Mouse (Mus musculus): ENCODE measurements around the gene Eef1akmt4. TPM values are rescaled to one million over a fixed set of nuclear protein-coding genes. Genes with fewer than 3 reads are reported as not detected.

Gene Eef1akmt4
- polyA plus RNA-seq, 1 experiment from 2014 or later: 10.4 TPM

DNA sequence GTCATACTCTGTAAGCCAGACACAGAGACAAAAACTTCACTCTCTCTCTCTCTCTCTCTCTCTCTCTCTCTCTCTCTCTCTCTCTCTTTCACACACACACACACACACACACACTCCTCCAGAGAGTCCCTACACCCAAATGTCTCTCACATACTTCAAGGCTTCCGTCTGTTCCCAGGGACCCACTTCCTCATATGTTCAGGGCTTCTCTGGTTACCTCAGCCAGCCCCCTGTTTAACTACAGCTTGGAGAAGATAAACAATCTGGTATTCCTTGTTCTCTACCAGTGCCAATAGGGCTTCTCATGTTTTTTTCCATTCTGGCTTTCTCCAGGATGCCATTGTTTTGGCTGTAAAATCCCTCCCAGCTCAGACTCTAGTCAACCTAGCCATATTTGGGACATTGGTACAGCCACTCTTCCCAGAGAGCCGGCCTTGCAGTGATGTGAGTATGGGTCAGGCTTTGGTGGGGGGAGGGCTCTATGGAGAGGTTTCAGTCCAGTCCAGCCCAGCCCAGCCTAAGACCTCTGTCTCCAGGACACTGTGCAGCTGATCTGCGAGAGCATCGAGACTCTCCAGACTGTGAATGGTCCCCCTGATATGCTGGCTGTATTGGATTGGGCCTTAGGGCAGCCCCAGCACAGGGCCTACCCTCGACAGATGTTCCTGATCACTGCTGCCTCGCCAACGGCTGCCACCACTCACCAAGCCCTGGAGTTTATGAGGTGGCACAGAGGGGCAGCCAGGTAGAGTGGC lies 14.5 kb upstream of the Eef1akmt4 start:
- no peaks in the 10 kb centered on the region for H3K4me1 ChIP-seq (replicated peaks; ENCODE audit: control insufficient read depth, insufficient read depth, low read length)
- H3K4me3 ChIP-seq (replicated peaks; ENCODE audit: low read length): no peak overlapping the region
- ATAC-seq (ENCODE audit: low FRiP score): no peak
- no peak overlapping the region for H3K4me2 ChIP-seq (replicated peaks)
- H3K36me3 ChIP-seq (replicated peaks; ENCODE audit: control insufficient read depth, insufficient read depth): no peaks in the 10 kb centered on the region
- H3K27ac ChIP-seq: no peak overlapping the region
- H3K27me3 ChIP-seq (ENCODE audit: control insufficient read depth, insufficient read depth, low read length): peaks cover 29% of the 10 kb centered on the region
- 81% methylated on average over 7 of the region's 7 CpGs for WGBS
- H3K9me3 ChIP-seq (ENCODE audit: control insufficient read depth, low read length): no peaks in the 10 kb centered on the region
- no peak for DNase-seq (ENCODE audit: low spot score)
- no peak overlapping the region for H3K9ac ChIP-seq

DNA sequence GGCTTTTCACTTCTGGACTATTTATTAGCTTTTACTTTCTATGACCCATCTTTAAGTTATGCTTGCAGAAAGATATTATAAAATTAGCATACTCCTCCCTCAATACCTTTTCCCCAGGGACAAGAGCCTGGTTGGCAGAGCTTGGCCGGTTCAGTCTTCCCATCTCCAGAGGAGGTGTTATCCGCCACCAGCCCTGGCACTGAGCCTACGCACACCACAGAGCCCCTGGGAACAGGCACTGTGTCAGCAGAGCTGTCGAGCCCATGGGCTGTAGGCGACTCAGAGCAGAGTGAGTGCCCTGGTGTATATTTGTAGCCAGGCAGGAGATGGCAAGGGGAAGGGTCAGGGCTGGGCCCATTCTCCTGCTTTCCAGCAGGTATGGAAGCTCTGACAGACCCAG lies 10.9 kb upstream of the Eef1akmt4 start:
- WGBS: 63% methylated on average over 5 of the region's 5 CpGs
- no peak for ATAC-seq (ENCODE audit: low FRiP score)
- Histone ChIP-seq H3K36me3 (replicated peaks; ENCODE audit: control insufficient read depth, insufficient read depth) (peaks cover 21% of the 10 kb centered on the region), H3K4me2 (replicated peaks) (no peak overlapping the region), H3K9ac (no peak overlapping the region), H3K4me1 (replicated peaks; ENCODE audit: control insufficient read depth, insufficient read depth, low read length) (no peaks in the 10 kb centered on the region), H3K4me3 (replicated peaks; ENCODE audit: low read length) (no peak overlapping the region), H3K27me3 (ENCODE audit: control insufficient read depth, insufficient read depth, low read length) (peaks cover 4% of the 10 kb centered on the region; the same call in 1 of the 2 replicates), H3K27ac (no peak overlapping the region), H3K9me3 (ENCODE audit: control insufficient read depth, low read length) (no peaks in the 10 kb centered on the region)
- no peak for DNase-seq (ENCODE audit: low spot score)

DNA sequence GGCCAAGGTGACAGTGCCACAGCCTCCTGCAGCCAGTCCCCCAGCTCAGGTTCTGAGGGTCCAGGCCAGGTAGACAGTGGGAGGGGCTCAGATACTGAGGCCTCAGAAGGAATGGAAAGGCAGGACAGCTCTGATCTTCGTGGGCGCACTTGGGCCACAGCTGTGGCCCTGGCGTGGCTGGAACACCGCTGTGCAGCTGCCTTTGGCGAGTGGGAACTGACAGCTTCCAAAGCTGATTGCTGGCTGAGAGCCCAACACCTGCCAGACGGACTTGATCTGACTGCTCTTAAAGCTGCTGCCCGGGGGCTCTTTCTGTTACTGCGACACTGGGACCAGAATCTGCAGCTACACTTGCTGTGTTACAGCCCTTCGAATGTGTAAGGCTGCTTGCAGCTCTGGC lies 6.7 kb upstream of the Eef1akmt4 start:
- H3K4me3 ChIP-seq (replicated peaks; ENCODE audit: low read length): no peak overlapping the region
- WGBS: 57% methylated on average over 9 of the region's 9 CpGs
- H3K27ac ChIP-seq: no peak overlapping the region
- no peak overlapping the region for H3K4me2 ChIP-seq (replicated peaks)
- H3K9me3 ChIP-seq (ENCODE audit: control insufficient read depth, low read length): no peaks in the 10 kb centered on the region
- H3K27me3 ChIP-seq (ENCODE audit: control insufficient read depth, insufficient read depth, low read length): no peaks in the 10 kb centered on the region
- ATAC-seq (ENCODE audit: low FRiP score) (no peak; the same call in 1 of the 2 replicates), DNase-seq (ENCODE audit: low spot score) (no peak)
- no peak overlapping the region for H3K9ac ChIP-seq
- H3K36me3 ChIP-seq (replicated peaks; ENCODE audit: control insufficient read depth, insufficient read depth): peaks cover 48% of the 10 kb centered on the region
- peaks cover 3% of the 10 kb centered on the region for H3K4me1 ChIP-seq (replicated peaks; ENCODE audit: control insufficient read depth, insufficient read depth, low read length)

DNA sequence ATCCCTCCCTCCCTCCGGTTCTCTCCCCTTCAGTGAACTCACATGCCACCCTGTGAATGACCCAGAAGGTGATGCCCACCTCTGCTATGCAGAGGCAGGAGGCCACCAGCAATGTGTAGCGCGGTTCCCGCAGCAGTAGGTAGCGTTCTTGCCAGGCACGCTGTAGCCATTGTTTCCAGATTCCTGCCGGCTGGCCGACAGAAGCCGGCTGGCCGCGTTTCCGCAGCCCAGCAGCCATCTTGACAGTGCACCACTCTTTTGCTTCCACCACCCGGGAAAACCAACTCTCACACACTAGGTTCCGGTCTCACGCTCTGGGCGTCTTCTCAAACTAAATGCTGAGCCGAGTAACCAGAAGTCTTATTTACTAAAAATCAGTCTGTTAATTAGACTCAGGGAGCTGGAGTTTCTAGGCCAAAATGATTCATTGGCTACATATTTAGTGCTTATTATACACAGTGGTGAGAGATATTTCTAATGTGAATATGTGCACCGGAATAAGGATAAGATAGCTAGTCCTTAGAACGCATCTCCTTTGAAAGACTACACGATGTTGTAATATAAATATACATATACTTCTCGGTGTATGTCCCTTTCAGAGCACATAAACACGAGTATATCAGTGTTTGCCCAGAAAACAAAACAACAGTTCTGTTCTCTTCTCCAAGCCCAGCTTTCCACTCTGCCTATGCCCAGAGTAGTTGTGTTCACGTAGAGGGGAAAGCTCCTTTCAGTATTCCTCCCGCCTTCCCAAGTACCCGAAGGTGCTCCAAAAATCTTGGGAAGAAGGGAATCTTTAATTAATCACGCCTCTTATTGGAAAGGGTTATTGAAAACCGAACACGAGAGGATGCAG lies 664 bp upstream of the Eef1akmt4 start:
- Histone ChIP-seq H3K4me1 (replicated peaks; ENCODE audit: control insufficient read depth, insufficient read depth, low read length) (peaks cover 14% of the 10 kb centered on the region), H3K27me3 (ENCODE audit: control insufficient read depth, insufficient read depth, low read length) (no peaks in the 10 kb centered on the region), H3K4me3 (replicated peaks; ENCODE audit: low read length) (peak overlapping the region; percentile 80), H3K9ac (peak overlapping the region; percentile 93), H3K27ac (peak overlapping the region; percentile 89), H3K9me3 (ENCODE audit: control insufficient read depth, low read length) (no peaks in the 10 kb centered on the region), H3K36me3 (replicated peaks; ENCODE audit: control insufficient read depth, insufficient read depth) (peaks cover 30% of the 10 kb centered on the region), H3K4me2 (replicated peaks) (peak overlapping the region; percentile 91)
- peak; percentile 89 for DNase-seq (ENCODE audit: low spot score)
- under 1% methylated on average over 28 of the region's 28 CpGs for WGBS
- peak; percentile 68 for ATAC-seq (ENCODE audit: low FRiP score)

DNA sequence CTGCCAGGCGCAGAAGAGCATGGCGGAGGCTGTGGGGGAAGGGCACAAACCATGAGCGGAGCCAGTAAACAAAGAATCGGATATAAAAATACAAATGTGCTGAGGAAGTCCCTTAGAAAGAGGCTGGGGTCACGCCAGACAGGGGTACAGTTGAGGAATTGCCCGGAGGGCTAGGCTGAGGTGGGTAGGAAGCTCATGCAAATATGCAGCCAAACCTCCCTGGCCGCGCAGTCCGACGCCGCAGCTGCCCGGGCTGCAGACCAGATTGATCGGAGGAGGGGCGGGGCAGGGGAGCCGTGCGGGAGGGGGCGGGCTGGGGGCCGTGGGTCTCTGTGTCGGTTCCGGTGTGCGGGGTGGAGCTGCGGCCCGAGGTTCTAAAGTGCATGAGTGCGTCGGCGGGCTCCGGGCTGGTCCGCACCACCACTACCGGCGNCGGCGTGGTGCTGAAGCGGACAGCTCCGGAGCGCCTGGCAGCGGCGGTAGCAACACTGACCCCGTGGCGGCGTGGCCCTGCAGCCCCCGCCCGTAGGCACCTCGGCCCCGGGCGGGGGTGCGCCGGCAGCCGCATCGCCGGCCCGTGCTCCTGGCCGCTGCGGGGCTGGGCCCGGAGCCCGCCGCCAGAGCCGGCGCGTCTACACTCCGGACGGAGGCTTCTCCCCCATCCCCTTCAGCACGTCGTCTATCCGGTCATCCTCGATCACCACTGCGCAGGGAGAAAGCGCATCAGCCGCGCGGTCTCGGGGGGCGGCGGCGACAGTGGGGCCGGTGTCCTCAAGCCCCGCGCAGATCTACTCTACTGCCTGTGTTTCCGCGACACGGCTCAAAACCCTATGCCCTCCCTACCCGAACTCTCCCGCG lies 8.4 kb downstream of the Eef1akmt4 start:
- WGBS: under 1% methylated on average over 79 of the region's 83 CpGs
- Histone ChIP-seq H3K27ac (peak overlapping the region; percentile 95), H3K27me3 (ENCODE audit: control insufficient read depth, insufficient read depth, low read length) (no peaks in the 10 kb centered on the region), H3K4me1 (replicated peaks; ENCODE audit: control insufficient read depth, insufficient read depth, low read length) (peaks cover 12% of the 10 kb centered on the region), H3K9ac (peak overlapping the region; percentile 90), H3K36me3 (replicated peaks; ENCODE audit: control insufficient read depth, insufficient read depth) (peaks cover 24% of the 10 kb centered on the region), H3K9me3 (ENCODE audit: control insufficient read depth, low read length) (no peaks in the 10 kb centered on the region), H3K4me2 (replicated peaks) (peak overlapping the region; percentile 94), H3K4me3 (replicated peaks; ENCODE audit: low read length) (peak overlapping the region; percentile 80)
- peak; percentile 46 for DNase-seq (ENCODE audit: low spot score)
- peak; percentile 23 for ATAC-seq (ENCODE audit: low FRiP score)

DNA sequence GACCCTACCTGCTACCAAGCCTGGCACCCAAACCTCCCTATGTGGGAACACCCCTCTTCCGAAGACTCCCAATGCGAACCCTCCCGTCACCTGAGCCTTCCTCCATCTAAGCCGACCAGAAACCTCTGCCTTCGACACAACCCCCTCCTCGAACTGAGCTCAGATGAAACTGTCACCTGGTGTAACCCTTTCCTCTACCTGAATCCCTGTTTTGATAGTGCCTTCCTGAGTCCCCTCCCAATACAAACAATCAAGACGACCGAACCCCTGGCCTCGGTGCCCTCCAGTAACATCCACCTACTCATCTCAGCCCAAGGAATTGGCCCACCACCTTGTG lies 9.0 kb downstream of the Eef1akmt4 start:
- Histone ChIP-seq H3K4me1 (replicated peaks; ENCODE audit: control insufficient read depth, insufficient read depth, low read length) (peaks cover 12% of the 10 kb centered on the region), H3K36me3 (replicated peaks; ENCODE audit: control insufficient read depth, insufficient read depth) (peaks cover 23% of the 10 kb centered on the region), H3K4me2 (replicated peaks) (peak overlapping the region; percentile 94), H3K27me3 (ENCODE audit: control insufficient read depth, insufficient read depth, low read length) (no peaks in the 10 kb centered on the region), H3K4me3 (replicated peaks; ENCODE audit: low read length) (peak overlapping the region; percentile 80), H3K27ac (peak overlapping the region; percentile 95), H3K9me3 (ENCODE audit: control insufficient read depth, low read length) (no peaks in the 10 kb centered on the region), H3K9ac (peak overlapping the region; percentile 90)
- WGBS: under 1% methylated on average over 9 of the region's 9 CpGs
- DNase-seq (ENCODE audit: low spot score) (no peak), ATAC-seq (ENCODE audit: low FRiP score) (peak; percentile 5; the same call in 1 of the 2 replicates)

DNA sequence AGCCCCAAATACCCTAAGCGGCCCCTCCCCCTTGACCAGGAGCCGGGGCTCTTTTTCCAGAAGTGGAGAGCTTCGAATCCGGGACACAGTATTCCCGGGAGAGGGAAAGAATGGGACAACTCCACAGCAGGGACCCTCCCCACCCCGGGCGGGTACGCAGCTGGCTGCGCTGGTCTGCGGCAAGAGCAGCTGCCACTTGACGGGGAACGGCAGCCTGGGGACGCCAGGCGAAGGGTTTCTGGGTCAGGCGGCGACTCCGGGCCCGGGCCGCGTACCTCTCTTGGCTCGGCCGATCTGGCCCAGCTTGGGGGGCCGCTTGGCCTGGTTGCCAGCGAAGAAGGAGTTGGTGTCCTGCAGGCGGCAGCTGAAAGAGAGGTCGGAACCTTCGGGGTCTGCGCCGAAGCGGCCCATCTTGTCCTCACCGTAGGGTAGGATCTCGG lies 9.4 kb downstream of the Eef1akmt4 start:
- under 1% methylated on average over 32 of the region's 32 CpGs for WGBS
- peak overlapping the region; percentile 95 for H3K27ac ChIP-seq
- no peak for DNase-seq (ENCODE audit: low spot score)
- peaks cover 12% of the 10 kb centered on the region for H3K4me1 ChIP-seq (replicated peaks; ENCODE audit: control insufficient read depth, insufficient read depth, low read length)
- peak overlapping the region; percentile 80 for H3K4me3 ChIP-seq (replicated peaks; ENCODE audit: low read length)
- ATAC-seq (ENCODE audit: low FRiP score): peak; percentile 9; the same call in 1 of the 2 replicates
- H3K4me2 ChIP-seq (replicated peaks): peak overlapping the region; percentile 94
- H3K9me3 ChIP-seq (ENCODE audit: control insufficient read depth, low read length): no peaks in the 10 kb centered on the region
- peaks cover 19% of the 10 kb centered on the region for H3K36me3 ChIP-seq (replicated peaks; ENCODE audit: control insufficient read depth, insufficient read depth)
- no peaks in the 10 kb centered on the region for H3K27me3 ChIP-seq (ENCODE audit: control insufficient read depth, insufficient read depth, low read length)
- H3K9ac ChIP-seq: peak overlapping the region; percentile 90

DNA sequence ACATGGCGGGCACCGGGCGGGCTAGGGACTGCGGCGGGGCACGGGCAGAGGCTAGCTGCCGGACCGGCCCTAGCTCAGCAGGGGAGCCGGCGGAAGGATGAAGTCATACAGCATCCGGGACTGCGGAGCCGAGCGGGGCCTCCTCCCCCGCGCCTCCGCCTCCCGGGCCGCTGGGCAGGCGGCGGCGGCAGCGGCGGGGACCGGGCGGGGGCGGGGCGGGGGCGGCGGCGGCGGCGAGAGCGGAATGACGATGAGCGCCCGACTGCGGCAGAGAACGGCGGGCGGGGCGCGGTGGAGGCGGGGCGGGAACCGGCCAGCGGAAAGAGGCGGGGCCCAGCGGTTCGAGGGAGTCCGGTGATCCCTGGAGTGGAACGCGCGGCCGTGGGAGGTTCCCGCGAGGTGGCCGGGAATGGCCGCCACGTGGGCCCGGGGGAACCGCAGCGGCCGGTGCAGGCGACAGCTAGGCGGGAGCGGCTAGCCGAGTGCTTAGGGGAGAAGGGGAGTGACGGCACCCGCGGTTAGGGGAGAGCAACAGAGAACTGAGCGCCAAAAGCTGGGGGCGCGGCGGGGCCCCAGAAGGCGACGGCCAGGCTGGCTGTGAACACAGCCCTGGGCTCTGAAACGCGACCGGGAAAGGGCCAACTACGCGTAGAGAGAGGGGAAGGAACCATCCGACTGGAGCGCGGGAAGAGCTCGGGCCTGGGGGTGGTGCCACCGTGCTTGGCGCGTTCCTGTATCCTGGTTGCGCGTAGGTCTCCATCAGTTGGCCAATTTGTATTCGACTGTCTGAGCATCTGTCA lies 10.0 kb downstream of the Eef1akmt4 start, which contains the start of gene Camk2n2:
Gene Camk2n2, minus strand, starts transcription at position 97 of the 800 bp plus-strand sequence.
- peak within 1 kb of the TSS; percentile 95 for H3K27ac ChIP-seq
- peaks cover 12% of the 10 kb centered on the region for H3K36me3 ChIP-seq (replicated peaks; ENCODE audit: control insufficient read depth, insufficient read depth)
- H3K9ac ChIP-seq: peak within 1 kb of the TSS; percentile 90
- peak within 1 kb of the TSS; percentile 80 for H3K4me3 ChIP-seq (replicated peaks; ENCODE audit: low read length)
- WGBS: under 1% methylated on average over 73 of the region's 92 CpGs
- H3K27me3 ChIP-seq (ENCODE audit: control insufficient read depth, insufficient read depth, low read length): no peaks in the 10 kb centered on the region
- H3K4me1 ChIP-seq (replicated peaks; ENCODE audit: control insufficient read depth, insufficient read depth, low read length): peaks cover 12% of the 10 kb centered on the region
- H3K4me2 ChIP-seq (replicated peaks): peak within 1 kb of the TSS; percentile 94
- peak; percentile 58 for ATAC-seq (ENCODE audit: low FRiP score)
- no peaks in the 10 kb centered on the region for H3K9me3 ChIP-seq (ENCODE audit: control insufficient read depth, low read length)
- DNase-seq (ENCODE audit: low spot score): peak; percentile 58

Measured in hindbrain, embryonic 14.5 days (tissue).